8 mouse cellular contexts compared by ENCODE assay signal in the genomic region with DNA sequence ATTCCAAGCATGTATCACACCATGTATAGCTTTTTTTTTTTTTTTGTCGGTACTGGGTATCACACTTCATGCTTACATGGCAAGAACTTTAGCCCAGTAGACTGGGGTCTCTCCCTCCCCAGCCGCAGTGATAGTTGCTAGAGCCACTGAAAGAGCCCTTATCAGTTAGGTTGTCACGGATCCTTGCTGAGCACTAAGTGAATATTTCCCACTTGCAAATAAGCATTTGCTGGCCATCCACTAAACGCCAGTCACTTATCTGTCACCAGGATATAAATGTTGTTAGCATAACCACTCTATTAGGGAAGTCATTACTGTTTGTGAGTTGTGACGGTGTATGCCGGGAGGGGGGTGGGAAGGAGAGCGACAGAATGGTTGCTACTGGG. TPM values are rescaled to one million over a fixed set of nuclear protein-coding genes. Genes with fewer than 3 reads are reported as not detected.
DNase-seq lines count a peak whose midpoint lies in the region; ATAC-seq and TF ChIP-seq lines count a peak whose summit lies in the region.

No protein-coding gene starts in this region.

- TF ChIP-seq CTCF in kidney, adult 2 months (conservative IDR thresholded peaks at IDR 0.05; ENCODE audit: insufficient read depth, insufficient read length, low read depth, low read length), result no peak

- TF ChIP-seq POLR2A in kidney, adult 2 months (IDR thresholded peaks at IDR 0.05; ENCODE audit: low read depth, low read length), result no peak

- H3K4me2 ChIP-seq in hindbrain, embryonic 11.5 days (replicated peaks; ENCODE audit: low read depth, low read length), result peak overlapping the region; percentile 52
- H3K4me2 ChIP-seq in liver, embryonic 16.5 days (ENCODE audit: low read depth, low read length), result peak overlapping the region; percentile 99

- peak; percentile 44 for ATAC-seq in hindbrain, embryonic 11.5 days (ENCODE audit: low FRiP score)
- ATAC-seq in liver, embryonic 16.5 days (ENCODE audit: low read depth), result peak; percentile 9; the same call in 1 of the 2 replicates

- H3K9me3 ChIP-seq in hindbrain, embryonic 11.5 days (ENCODE audit: control insufficient read depth, low read length), result no peaks in the 10 kb centered on the region
- H3K9me3 ChIP-seq in liver, embryonic 16.5 days (replicated peaks; ENCODE audit: control insufficient read depth, low read length), result no peaks in the 10 kb centered on the region

- no peaks in the 10 kb centered on the region for H3K27me3 ChIP-seq in kidney, adult 2 months (replicated peaks; ENCODE audit: control insufficient read depth, insufficient read depth, low read length)
- no peaks in the 10 kb centered on the region for H3K27me3 ChIP-seq in hindbrain, embryonic 11.5 days (ENCODE audit: control insufficient read depth, insufficient read depth, low read length)
- H3K27me3 ChIP-seq in liver, embryonic 16.5 days (ENCODE audit: control insufficient read depth, insufficient read depth, low read depth, low read length), result no peaks in the 10 kb centered on the region

- intact Hi-C loops in left cerebral cortex, postnatal 4 days (cut with DNase I), result no loop called here

- H3K27ac ChIP-seq in kidney, adult 2 months (ENCODE audit: insufficient read depth, low read depth, low read length), result 0 out of 2 replicates have a peak overlapping the region, but pooled peaks have one; percentile 14
- H3K27ac ChIP-seq in hindbrain, embryonic 11.5 days (ENCODE audit: low read depth, low read length), result no peak overlapping the region
- H3K27ac ChIP-seq in liver, embryonic 16.5 days (ENCODE audit: low read length), result peak overlapping the region; percentile 53; the same call in 1 of the 2 replicates

- peak overlapping the region; percentile 90 for H3K9ac ChIP-seq in hindbrain, embryonic 11.5 days (ENCODE audit: low read depth, low read length)
- H3K9ac ChIP-seq in liver, embryonic 16.5 days (ENCODE audit: low read depth, low read length), result peak overlapping the region; percentile 61

- no peaks in the 10 kb centered on the region for H3K36me3 ChIP-seq in kidney, adult 2 months (ENCODE audit: control insufficient read depth, insufficient read depth, low read length)
- H3K36me3 ChIP-seq in hindbrain, embryonic 11.5 days (ENCODE audit: control insufficient read depth, insufficient read depth, low read length), result no peaks in the 10 kb centered on the region
- peaks cover 2% of the 10 kb centered on the region for H3K36me3 ChIP-seq in liver, embryonic 16.5 days (ENCODE audit: control insufficient read depth, insufficient read depth)

- H3K4me1 ChIP-seq in kidney, adult 2 months (ENCODE audit: control insufficient read depth, insufficient read depth, low read length), result peaks cover 10% of the 10 kb centered on the region
- no peaks in the 10 kb centered on the region; the same call in 1 of the 2 replicates for H3K4me1 ChIP-seq in hindbrain, embryonic 11.5 days (replicated peaks; ENCODE audit: control insufficient read depth, insufficient read depth, low read length)
- H3K4me1 ChIP-seq in liver, embryonic 16.5 days (ENCODE audit: control insufficient read depth, low read depth, low read length), result peaks cover 19% of the 10 kb centered on the region

- WGBS in kidney, adult 2 months, result 8% methylated on average over 7 of the region's 7 CpGs
- WGBS in hindbrain, embryonic 11.5 days, result 10% methylated on average over 7 of the region's 7 CpGs
- under 1% methylated on average over 7 of the region's 7 CpGs for WGBS in liver, embryonic 16.5 days (ENCODE audit: insufficient replicate concordance)

- DNase-seq in kidney, adult 2 months, result peak; percentile 14
- no peak for DNase-seq in kidney, adult 8-10 months
- DNase-seq in cerebellum, adult 9-11 months, result peak; percentile 43
- DNase-seq in hindbrain, embryonic 11.5 days (ENCODE audit: low spot score), result no peak
- DNase-seq in thymus, postnatal 25 days, result peak; percentile 16
- DNase-seq in retina, postnatal 1 day, result no peak
- no peak for DNase-seq in left cerebral cortex, postnatal 4 days

- H3K4me3 ChIP-seq in kidney, adult 2 months (ENCODE audit: insufficient read depth, low read depth, low read length), result peak overlapping the region; percentile 85
- peak overlapping the region; percentile 89 for H3K4me3 ChIP-seq in hindbrain, embryonic 11.5 days (ENCODE audit: low read depth, low read length)
- peak overlapping the region; percentile 89 for H3K4me3 ChIP-seq in liver, embryonic 16.5 days (ENCODE audit: low read depth, low read length)

RNA-seq across cellular contexts. Expression of gene Strap, which starts 0.4 kb away (rescaled TPM):
- polyA plus RNA-seq in kidney, adult 2 months (2012; rRNA removed), result 29.7 and 31.1 TPM in 2 replicates
- polyA plus RNA-seq in hindbrain, embryonic 11.5 days (2014; fragmentation: Nextera tagmentation; extraction: Ambion mirVana), result 245 and 263 TPM in 2 replicates
- 58.8 and 63.8 TPM in 2 replicates for polyA plus RNA-seq in liver, embryonic 16.5 days (2015; fragmentation: Nextera tagmentation; extraction: Ambion mirVana)
- 100 to 1,000 TPM; 131 to 137 TPM for total RNA-seq in left cerebral cortex, postnatal 4 days (2021)

RNA-seq across cellular contexts. Expression of gene Dera, which starts 19.9 kb away (rescaled TPM):
- polyA plus RNA-seq in kidney, adult 2 months (2012; rRNA removed), result 36.0 and 38.2 TPM in 2 replicates
- 54.1 and 62.5 TPM in 2 replicates for polyA plus RNA-seq in hindbrain, embryonic 11.5 days (2014; fragmentation: Nextera tagmentation; extraction: Ambion mirVana)
- polyA plus RNA-seq in liver, embryonic 16.5 days (2015; fragmentation: Nextera tagmentation; extraction: Ambion mirVana), result 38.9 and 40.6 TPM in 2 replicates
- 10 to 100 TPM in 1 of 2 experiments, 1 to 10 TPM in 1; 9.5 to 10.7 TPM for total RNA-seq in left cerebral cortex, postnatal 4 days (2021)

Comparison
In these comparisons a context has a peak if more than half of its experiments do, and no peak if none do; other contexts are left out.
1. DNase-seq: peak in kidney, adult 2 months (single experiment), cerebellum, adult 9-11 months (single experiment) and thymus, postnatal 25 days (single experiment); none in kidney, adult 8-10 months (0 of 2), hindbrain, embryonic 11.5 days (single experiment), retina, postnatal 1 day (single experiment) and left cerebral cortex, postnatal 4 days (single experiment).
2. Peak in every context shown above with its lines, with median percentiles within 50 percentile points of each other: H3K4me3 ChIP-seq.